Mouse (Mus musculus) urinary bladder, postnatal 4 days (tissue): ENCODE measurements around the gene Nr2e1.

Experiments used
- DNase-seq, 2 experiments: peaks; one replicate each; pipeline ENCODE4 v3.0.0; 2021 to 2022; ENCODE audit warnings: low spot score in 2 of 2

Gene Nr2e1

GRCm38 (mm10) chr10:42587961-42588750 lies 4.7 kb upstream of the Nr2e1 start:
- DNase-seq: no peak

DNA sequence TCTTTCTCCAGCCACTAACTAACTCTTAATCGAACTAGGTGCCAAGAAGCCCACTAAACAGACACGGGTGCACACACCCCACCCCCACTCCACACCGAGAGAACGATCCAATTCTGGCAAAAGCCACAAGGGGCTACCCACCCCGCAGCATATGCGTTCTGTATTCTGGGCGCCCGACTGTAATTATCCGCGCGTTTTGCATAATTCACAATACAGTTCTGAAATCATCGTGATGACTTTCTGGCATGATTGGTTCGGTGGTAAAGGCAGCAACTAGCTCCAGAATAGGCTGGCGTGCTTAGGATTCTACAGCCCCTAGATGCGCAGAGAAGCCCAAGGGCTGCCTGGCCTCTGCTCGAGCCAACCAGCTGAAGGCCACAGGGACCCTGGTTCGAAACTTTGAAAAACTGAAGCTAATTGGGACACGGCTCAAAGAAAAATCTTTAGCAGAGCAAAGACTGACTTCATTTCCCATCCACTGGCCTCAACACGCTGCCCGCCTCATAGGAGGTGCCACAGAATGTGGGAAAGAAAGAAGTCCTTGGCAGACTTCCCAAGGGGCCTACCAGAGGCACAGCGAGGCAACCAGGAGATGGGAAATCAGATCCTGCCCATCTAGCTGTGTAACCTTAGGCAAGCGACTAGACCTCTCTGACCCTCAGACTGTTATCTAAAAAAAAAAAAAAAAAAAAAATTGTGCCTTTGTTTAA lies 2.3 kb upstream of the Nr2e1 start:
- no peak for DNase-seq

- DNase-seq: no peak
These were observed 1.7 kb upstream of the Nr2e1 start for GRCm38 (mm10) chr10:42585156-42585555.

GRCm38 (mm10) chr10:42584436-42584983 lies 1.1 kb upstream of the Nr2e1 start:
- no peak for DNase-seq

DNA sequence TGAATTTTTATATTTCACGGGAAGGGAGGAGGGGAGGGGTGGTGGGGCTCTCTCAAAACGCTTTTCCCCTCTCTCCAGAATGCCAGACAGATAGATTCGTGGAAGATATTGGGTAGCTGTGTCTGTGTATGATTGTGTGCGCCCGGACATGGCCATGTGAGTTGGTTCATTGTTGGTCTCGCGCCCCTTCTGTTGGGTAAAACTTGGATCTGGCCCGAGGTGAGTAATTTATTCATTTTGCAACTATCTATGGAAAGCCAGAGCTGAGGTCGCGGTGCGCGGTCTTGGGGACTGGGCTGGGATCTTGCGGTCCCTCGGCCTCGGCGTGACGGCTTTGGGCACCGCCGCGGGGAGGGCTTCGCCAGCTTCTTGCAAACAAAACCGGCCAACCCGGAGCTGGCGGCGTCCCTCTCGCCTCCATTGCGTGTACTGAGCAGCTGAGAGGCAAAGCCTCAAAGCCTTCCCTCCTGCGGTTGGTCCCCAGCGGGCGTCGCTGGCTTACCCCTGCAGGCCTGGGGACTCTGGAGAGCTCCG lies 537 bp upstream of the Nr2e1 start:
- DNase-seq: no peak

DNA sequence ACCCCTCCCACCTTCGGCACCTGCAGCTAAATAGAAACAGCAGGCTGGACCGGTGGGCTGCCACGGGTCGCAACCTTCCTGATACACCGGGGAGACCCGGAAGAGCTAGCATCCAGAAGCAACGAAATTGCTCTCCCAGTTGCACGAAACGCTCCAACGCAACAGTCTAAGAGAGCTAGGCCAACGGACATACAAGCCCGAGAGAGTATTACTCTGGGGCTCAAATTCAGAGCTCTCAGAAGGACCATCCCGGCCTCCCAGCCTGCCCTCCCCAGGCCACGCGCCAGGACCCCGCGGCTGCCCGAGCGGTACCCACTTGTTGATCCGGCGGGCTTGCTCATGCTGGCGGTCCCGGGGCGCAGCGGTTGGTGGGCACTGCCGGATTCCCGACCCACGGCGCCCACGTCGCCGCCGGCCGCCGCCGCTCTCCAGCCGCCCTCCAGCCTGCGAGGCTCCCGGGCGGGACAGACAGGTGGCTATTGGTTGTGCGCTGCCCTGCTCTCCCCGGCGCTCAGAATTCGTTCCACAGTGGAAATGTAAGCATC lies 794 bp downstream of the Nr2e1 start:
- DNase-seq: no peak

GRCm38 (mm10) chr10:42581694-42582565 lies 1.5 kb downstream of the Nr2e1 start:
- DNase-seq: no peak

DNA sequence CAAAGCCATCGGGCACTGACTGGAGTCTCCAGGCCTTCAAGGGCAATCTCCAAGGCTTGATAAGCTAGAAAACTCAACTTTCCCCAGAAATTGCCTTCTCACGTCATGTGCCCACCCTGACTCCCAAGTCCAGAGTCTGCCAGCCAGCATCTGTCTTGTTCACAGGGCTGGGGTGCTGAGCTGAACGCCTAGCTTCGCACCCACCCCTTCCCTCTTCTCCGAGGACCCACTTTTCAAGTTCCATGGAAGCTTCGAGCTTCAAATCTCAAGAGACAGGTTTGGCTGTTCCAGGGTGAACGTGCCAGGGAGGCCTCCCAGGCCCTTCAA lies 2.5 kb downstream of the Nr2e1 start:
- no peak for DNase-seq

DNA sequence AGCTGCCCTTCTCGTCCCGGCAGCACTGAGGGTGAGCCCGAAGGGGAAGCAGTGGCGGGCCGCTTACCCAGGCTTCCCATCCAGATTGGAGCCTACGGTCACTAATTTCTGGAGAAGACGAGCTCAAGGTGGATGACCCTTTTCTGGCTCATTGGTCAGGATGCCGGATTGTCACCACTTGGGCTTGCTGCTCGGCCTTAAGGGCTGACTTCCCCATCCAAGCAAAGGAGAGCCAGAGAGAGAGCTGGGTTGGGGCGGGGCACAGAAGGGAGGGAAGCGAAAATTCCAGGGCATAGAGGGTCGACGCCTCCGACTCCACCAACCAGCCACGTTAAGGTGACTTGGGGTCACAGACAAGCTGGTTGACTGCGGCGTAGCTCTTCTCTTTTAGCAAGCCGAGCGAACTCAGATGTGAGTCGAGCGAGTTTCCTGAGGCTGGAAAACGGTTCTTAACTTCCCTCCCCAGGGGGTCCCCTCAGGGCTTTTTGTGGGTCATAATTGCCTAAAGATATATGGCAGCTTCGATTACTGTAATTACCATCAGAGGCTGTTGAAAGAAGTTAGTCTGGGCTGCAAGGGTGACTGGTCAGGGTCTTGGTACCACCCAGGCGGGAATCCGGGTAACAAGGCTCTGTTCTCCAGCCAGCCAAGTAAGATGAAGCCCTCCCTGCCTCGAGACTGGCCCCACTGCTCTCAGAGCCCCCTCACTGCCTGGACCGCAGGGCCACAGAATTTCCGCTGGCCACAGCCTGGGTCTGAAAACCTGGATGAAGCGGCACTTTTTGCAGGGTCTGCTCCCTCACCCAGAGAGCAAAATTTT lies 3.1 kb downstream of the Nr2e1 start:
- DNase-seq: no peak

- no peak for DNase-seq
These were observed 3.8 kb downstream of the Nr2e1 start for GRCm38 (mm10) chr10:42579475-42580130.

- DNase-seq: no peak
These were observed 4.5 kb downstream of the Nr2e1 start for GRCm38 (mm10) chr10:42578698-42579474.

- DNase-seq: no peak
These were observed 5.2 kb downstream of the Nr2e1 start for GRCm38 (mm10) chr10:42578281-42578675.

- no peak for DNase-seq
These were observed 5.7 kb downstream of the Nr2e1 start for GRCm38 (mm10) chr10:42577525-42578280.

DNA sequence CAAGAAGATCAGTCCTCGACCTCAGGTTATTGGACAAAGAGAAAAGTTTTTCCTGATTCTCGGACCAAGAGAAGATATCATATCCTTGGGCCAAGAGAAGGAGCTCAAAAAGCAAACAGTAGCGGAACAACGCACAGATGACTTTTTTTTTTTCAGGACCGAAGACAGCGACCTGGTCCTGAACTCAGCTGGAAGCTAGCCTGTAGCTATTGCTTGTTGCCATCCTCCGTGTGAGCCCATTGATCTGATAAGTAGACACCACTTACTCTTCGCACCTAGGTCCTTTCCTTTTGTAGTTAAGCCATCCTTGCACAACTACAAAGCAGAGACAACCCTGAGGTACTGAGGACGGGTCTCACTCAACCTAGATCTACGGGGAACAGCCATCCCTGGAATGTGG lies 8.8 kb downstream of the Nr2e1 start:
- DNase-seq: no peak

DNA sequence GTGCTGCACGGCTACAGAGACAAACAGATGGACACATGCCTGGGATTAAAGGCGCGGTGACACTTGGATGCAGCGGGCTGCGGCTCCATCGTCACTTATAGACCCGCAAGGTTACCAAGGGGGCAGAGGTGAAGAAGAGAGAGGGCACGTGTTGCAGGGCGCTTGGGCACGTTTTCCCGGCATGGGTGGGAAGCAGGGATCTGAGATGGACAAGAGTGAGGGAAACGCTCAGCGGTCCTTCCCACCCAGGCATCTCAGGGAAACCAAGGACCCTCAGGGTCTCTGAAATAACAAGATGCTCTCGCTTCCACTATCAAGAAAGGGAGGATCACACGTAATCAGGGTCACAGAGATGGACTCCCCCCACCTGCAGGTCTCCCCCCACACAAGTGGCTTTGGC lies 10.5 kb downstream of the Nr2e1 start:
- DNase-seq: no peak

DNA sequence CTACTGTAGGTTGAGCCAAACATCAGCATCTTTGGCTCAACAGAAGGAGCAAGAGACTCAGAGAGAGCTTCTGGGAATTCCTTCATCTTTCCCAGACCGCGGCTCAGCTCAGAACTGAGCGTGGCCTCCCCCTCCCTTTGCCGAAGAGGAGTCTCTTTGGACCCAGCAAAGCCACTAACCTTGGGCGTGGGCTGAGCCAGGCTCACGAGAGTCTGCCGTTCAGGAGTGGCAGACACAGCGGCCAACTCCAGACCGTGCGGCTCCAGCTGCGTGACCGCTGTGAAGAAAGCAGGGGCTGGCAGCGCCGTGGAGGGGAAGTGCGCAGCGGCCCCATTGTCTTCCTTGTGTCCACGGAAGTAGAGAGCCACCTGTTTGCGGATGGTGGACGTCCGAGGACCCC lies 10.9 kb downstream of the Nr2e1 start:
- no peak for DNase-seq

- DNase-seq: no peak
These were observed 21.2 kb downstream of the Nr2e1 start for GRCm38 (mm10) chr10:42562272-42562671.

DNA sequence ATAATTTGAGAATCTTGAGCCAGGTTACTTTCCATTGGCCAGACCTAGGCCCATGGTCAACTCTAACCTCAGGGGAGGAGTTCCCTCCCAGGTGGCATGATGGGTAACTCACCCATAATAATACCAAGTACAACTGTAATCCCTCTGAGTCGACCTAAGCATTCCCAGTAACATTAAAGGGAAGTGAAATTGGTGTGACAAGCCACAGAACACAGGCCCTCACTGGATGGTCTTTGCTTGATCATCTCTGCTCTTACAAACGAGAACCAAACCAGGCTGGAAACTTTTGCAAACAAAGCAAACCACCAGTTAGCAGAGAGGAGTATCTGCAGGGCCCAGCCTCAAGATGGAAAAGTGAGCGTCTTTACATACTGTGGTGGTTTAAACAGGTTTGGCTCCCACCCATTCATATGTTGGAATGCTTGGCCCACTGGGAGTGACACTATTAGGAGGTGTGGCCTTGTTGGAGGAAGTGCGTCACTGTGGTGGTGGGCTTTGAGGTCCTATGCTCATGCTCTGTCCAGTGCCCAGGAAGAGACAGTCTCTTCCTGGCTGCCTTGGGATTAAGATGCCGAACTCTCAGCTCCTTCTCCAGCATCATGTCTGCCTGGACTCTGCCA lies 23.7 kb downstream of the Nr2e1 start:
- DNase-seq: no peak
